In genomic region chr6:124965747-124966146, GRCm38 (mm10) we compare ENCODE assay signal across 8 mouse cellular contexts. TPM values are rescaled to one million over a fixed set of nuclear protein-coding genes. Genes with fewer than 3 reads are reported as not detected.
DNase-seq lines count a peak whose midpoint lies in the region; ATAC-seq and TF ChIP-seq lines count a peak whose summit lies in the region.

No protein-coding gene starts in this region.

- peak overlapping the region; percentile 85 for H3K27ac ChIP-seq in neural tube, embryonic 11.5 days (ENCODE audit: low read depth, low read length)
- peak overlapping the region; percentile 94 for H3K27ac ChIP-seq in intestine, embryonic 15.5 days
- peak overlapping the region; percentile 74; the same call in 1 of the 2 replicates for H3K27ac ChIP-seq in olfactory bulb, adult 2 months (ENCODE audit: insufficient read depth, low read depth, low read length)

- peak overlapping the region; percentile 84 for H3K4me2 ChIP-seq in neural tube, embryonic 11.5 days (ENCODE audit: low read depth)
- peak overlapping the region; percentile 94 for H3K4me2 ChIP-seq in intestine, embryonic 15.5 days (replicated peaks)

- H3K4me1 ChIP-seq in neural tube, embryonic 11.5 days (ENCODE audit: control insufficient read depth, insufficient read depth, low read length): peaks cover 6% of the 10 kb centered on the region; the same call in 1 of the 2 replicates
- H3K4me1 ChIP-seq in intestine, embryonic 15.5 days (replicated peaks): peaks cover 8% of the 10 kb centered on the region
- H3K4me1 ChIP-seq in olfactory bulb, adult 2 months (ENCODE audit: control insufficient read depth, insufficient read depth, low read length): peaks cover 6% of the 10 kb centered on the region

- TF ChIP-seq CTCF in olfactory bulb, adult 2 months (IDR thresholded peaks at IDR 0.05; ENCODE audit: insufficient read depth, low read depth, low read length): no peak

- peak overlapping the region; percentile 76 for H3K4me3 ChIP-seq in neural tube, embryonic 11.5 days (ENCODE audit: low read depth, low read length)
- H3K4me3 ChIP-seq in intestine, embryonic 15.5 days (replicated peaks): peak overlapping the region; percentile 64
- H3K4me3 ChIP-seq in olfactory bulb, adult 2 months (ENCODE audit: insufficient read depth, low read depth, low read length): peak overlapping the region; percentile 92

- 16% methylated on average over 15 of the region's 15 CpGs for WGBS in neural tube, embryonic 11.5 days
- WGBS in intestine, embryonic 15.5 days: 14% methylated on average over 15 of the region's 15 CpGs
- WGBS in olfactory bulb, adult 2 months: 8% methylated on average over 15 of the region's 15 CpGs

- H3K9ac ChIP-seq in neural tube, embryonic 11.5 days (ENCODE audit: low read length): peak overlapping the region; percentile 92
- H3K9ac ChIP-seq in intestine, embryonic 15.5 days: peak overlapping the region; percentile 94

- no peaks in the 10 kb centered on the region for H3K27me3 ChIP-seq in neural tube, embryonic 11.5 days (ENCODE audit: control insufficient read depth, insufficient read depth, low read length)
- no peaks in the 10 kb centered on the region for H3K27me3 ChIP-seq in intestine, embryonic 15.5 days (replicated peaks)

- DNase-seq in adrenal gland, postnatal 10 days: peak; percentile 13
- no peak for DNase-seq in adrenal gland, adult 8-10 months
- DNase-seq in neural tube, embryonic 11.5 days (ENCODE audit: low spot score): no peak
- no peak for DNase-seq in neural tube, embryonic 10.5 days (ENCODE audit: extremely low spot score, low spot score)
- no peak for DNase-seq in adrenal gland, postnatal 36 days
- DNase-seq in right cerebral cortex, adult 2 months (ENCODE audit: low spot score in 2 of 2): no peak

- TF ChIP-seq POLR2A in olfactory bulb, adult 2 months (IDR thresholded peaks at IDR 0.05; ENCODE audit: insufficient read depth, low read depth, low read length): no peak

- peaks cover 3% of the 10 kb centered on the region; the same call in 1 of the 2 replicates for H3K36me3 ChIP-seq in neural tube, embryonic 11.5 days (ENCODE audit: control insufficient read depth, insufficient read depth, low read length)
- 0 out of 2 replicates have a peak, but pooled peaks cover 3% of the 10 kb centered on the region for H3K36me3 ChIP-seq in intestine, embryonic 15.5 days

- ATAC-seq in neural tube, embryonic 11.5 days (ENCODE audit: insufficient read depth, low FRiP score, low TSS enrichment): no peak
- no peak for ATAC-seq in intestine, embryonic 15.5 days

- no peaks in the 10 kb centered on the region for H3K9me3 ChIP-seq in neural tube, embryonic 11.5 days (ENCODE audit: control insufficient read depth, low read length)
- no peaks in the 10 kb centered on the region for H3K9me3 ChIP-seq in intestine, embryonic 15.5 days

RNA-seq across cellular contexts. Expression of gene Cops7a, which starts 0.4 kb away (rescaled TPM):
- total RNA-seq in adrenal gland, postnatal 10 days (2021): 100 to 1,000 TPM; 122 to 129 TPM
- total RNA-seq in adrenal gland, adult 8-10 months (2022): 100 to 1,000 TPM; 130 to 160 (median 147) TPM
- polyA plus RNA-seq in neural tube, embryonic 11.5 days (2014; fragmentation: Nextera tagmentation; extraction: Ambion mirVana): 110 and 118 TPM in 2 replicates
- polyA plus RNA-seq in intestine, embryonic 15.5 days (2015; fragmentation: Nextera tagmentation; extraction: Ambion mirVana): 159 and 170 TPM in 2 replicates
- 255 TPM in 1 of 2 replicates, not detected in the other for polyA plus RNA-seq in olfactory bulb, adult 2 months (2012; ENCODE audit: insufficient read depth, insufficient read length, low replicate concordance, missing spikeins)
- total RNA-seq in adrenal gland, postnatal 36 days (2021): 100 to 1,000 TPM; 121 to 176 TPM

RNA-seq across cellular contexts. Expression of gene Pianp, which starts 30.7 kb away (rescaled TPM):
- 1 to 10 TPM; 3.8 to 5.6 TPM for total RNA-seq in adrenal gland, postnatal 10 days (2021)
- 1 to 10 TPM in 3 of 4 experiments, under 1 TPM in 1; 0.81 to 3.8 (median 1.9) TPM for total RNA-seq in adrenal gland, adult 8-10 months (2022)
- 1.7 and 2.6 TPM in 2 replicates for polyA plus RNA-seq in neural tube, embryonic 11.5 days (2014; fragmentation: Nextera tagmentation; extraction: Ambion mirVana)
- 1.8 and 2.1 TPM in 2 replicates for polyA plus RNA-seq in intestine, embryonic 15.5 days (2015; fragmentation: Nextera tagmentation; extraction: Ambion mirVana)
- polyA plus RNA-seq in olfactory bulb, adult 2 months (2012; ENCODE audit: insufficient read depth, insufficient read length, low replicate concordance, missing spikeins): not detected in 2 replicates
- 1 to 10 TPM; 2.1 to 3.4 TPM for total RNA-seq in adrenal gland, postnatal 36 days (2021)

RNA-seq across cellular contexts. Expression of gene Mlf2, which starts 34.6 kb away (rescaled TPM):
- total RNA-seq in adrenal gland, postnatal 10 days (2021): 100 to 1,000 TPM; 271 to 288 TPM
- 100 to 1,000 TPM; 277 to 296 (median 287) TPM for total RNA-seq in adrenal gland, adult 8-10 months (2022)
- 468 and 513 TPM in 2 replicates for polyA plus RNA-seq in neural tube, embryonic 11.5 days (2014; fragmentation: Nextera tagmentation; extraction: Ambion mirVana)
- polyA plus RNA-seq in intestine, embryonic 15.5 days (2015; fragmentation: Nextera tagmentation; extraction: Ambion mirVana): 336 and 340 TPM in 2 replicates
- polyA plus RNA-seq in olfactory bulb, adult 2 months (2012; ENCODE audit: insufficient read depth, insufficient read length, low replicate concordance, missing spikeins): not detected in 2 replicates
- 100 to 1,000 TPM; 284 to 296 TPM for total RNA-seq in adrenal gland, postnatal 36 days (2021)

RNA-seq across cellular contexts. Expression of gene Zfp384, which starts 43.2 kb away (rescaled TPM):
- 10 to 100 TPM; 43.3 to 52.6 TPM for total RNA-seq in adrenal gland, postnatal 10 days (2021)
- 10 to 100 TPM; 46.9 to 87.0 (median 56.5) TPM for total RNA-seq in adrenal gland, adult 8-10 months (2022)
- 9.7 and 10.2 TPM in 2 replicates for polyA plus RNA-seq in neural tube, embryonic 11.5 days (2014; fragmentation: Nextera tagmentation; extraction: Ambion mirVana)
- 13.4 and 14.3 TPM in 2 replicates for polyA plus RNA-seq in intestine, embryonic 15.5 days (2015; fragmentation: Nextera tagmentation; extraction: Ambion mirVana)
- 212 TPM in 1 of 2 replicates, not detected in the other for polyA plus RNA-seq in olfactory bulb, adult 2 months (2012; ENCODE audit: insufficient read depth, insufficient read length, low replicate concordance, missing spikeins)
- 10 to 100 TPM; 41.3 to 53.8 TPM for total RNA-seq in adrenal gland, postnatal 36 days (2021)

RNA-seq across cellular contexts. Expression of gene Ptms, which starts 45.8 kb away (rescaled TPM):
- 100 to 1,000 TPM; 824 to 887 TPM for total RNA-seq in adrenal gland, postnatal 10 days (2021)
- total RNA-seq in adrenal gland, adult 8-10 months (2022): 100 to 1,000 TPM; 741 to 843 (median 768) TPM
- polyA plus RNA-seq in neural tube, embryonic 11.5 days (2014; fragmentation: Nextera tagmentation; extraction: Ambion mirVana): 345 and 381 TPM in 2 replicates
- 241 and 282 TPM in 2 replicates for polyA plus RNA-seq in intestine, embryonic 15.5 days (2015; fragmentation: Nextera tagmentation; extraction: Ambion mirVana)
- not detected in 2 replicates for polyA plus RNA-seq in olfactory bulb, adult 2 months (2012; ENCODE audit: insufficient read depth, insufficient read length, low replicate concordance, missing spikeins)
- total RNA-seq in adrenal gland, postnatal 36 days (2021): 100 to 1,000 TPM; 753 to 830 TPM
